Mouse (Mus musculus) megakaryocyte, embryonic 14.5 days (primary cell): ENCODE results near the gene Zfp385b.

ENCODE experiments used
- FLI1 ChIP-seq: IDR thresholded peaks from 2 replicates; pipeline ENCODE4 v1.6.1; 2012; ENCODE audit warnings: low read length, inconsistent platforms, mixed read lengths
- GATA1 ChIP-seq: IDR thresholded peaks from 3 replicates; pipeline ENCODE4 v1.6.1; 2012; ENCODE audit warnings: mixed read lengths, low read length, inconsistent platforms, borderline replicate concordance

GRCm38 (mm10) chr2:77835781-77836180, 16.3 kb upstream of the Zfp385b start:
- TF ChIP-seq FLI1 (no peak), GATA1 (no peak)
